Mouse (Mus musculus) MEL (cell line): Measurements from ENCODE around the gene Gm34653. TPM values are rescaled to one million over a fixed set of nuclear protein-coding genes. Genes with fewer than 3 reads are reported as not detected.

Source experiments
- DNase-seq: peaks from one replicate; pipeline ENCODE4 v3.0.0; 2011; ENCODE audit warnings: low read depth, low spot score
- H3K27ac ChIP-seq: 2 replicates; pipeline ENCODE4 v1.5.1; 2012; ENCODE audit warnings: low read depth, mild to moderate bottlenecking, control low read depth, low read length, moderate library complexity; ENCODE audit not compliant: control insufficient read depth
- H3K27me3 ChIP-seq, 2 experiments: fragments of 150-350 bp in 1 of 2; sonication (generic) in 1 of 2; 2 replicates each; pipeline ENCODE4 v1.6.1; 2012; ENCODE audit warnings: low read length in 2 of 2, mild to moderate bottlenecking in 2 of 2, improper control_type of control experiment in 1 of 2, moderate library complexity in 1 of 2; ENCODE audit not compliant: insufficient read depth in 2 of 2, control insufficient read depth in 1 of 2
- H3K36me3 ChIP-seq, 2 experiments: 2 replicates each; pipeline ENCODE4 v1.6.1; 2012 to 2014; ENCODE audit warnings: low read length in 2 of 2, improper control_type of control experiment in 1 of 2, inconsistent platforms in 1 of 2, mild to moderate bottlenecking in 1 of 2; ENCODE audit not compliant: insufficient read depth in 2 of 2, control insufficient read depth in 1 of 2
- H3K4me1 ChIP-seq, 2 experiments: fragments of 150-350 bp in 1 of 2; sonication (generic) in 1 of 2; 2 replicates each; pipeline ENCODE4 v1.6.1; 2012; ENCODE audit warnings: low read length in 2 of 2, improper control_type of control experiment in 1 of 2, mild to moderate bottlenecking in 1 of 2; ENCODE audit not compliant: insufficient read depth in 2 of 2, control insufficient read depth in 1 of 2
- H3K4me3 ChIP-seq, 2 experiments: fragments of 150-350 bp in 1 of 2; sonication (generic) in 1 of 2; 2 replicates each; pipeline ENCODE4 v1.5.1; 2012; ENCODE audit warnings: low read depth in 2 of 2, low read length in 2 of 2, mild to moderate bottlenecking in 2 of 2, moderate library complexity in 2 of 2, control low read depth in 1 of 2, improper control_type of control experiment in 1 of 2; ENCODE audit not compliant: control insufficient read depth in 1 of 2, insufficient read depth in 1 of 2
- H3K79me2 ChIP-seq: 2 replicates; pipeline ENCODE4 v1.6.1; 2012; ENCODE audit warnings: mild to moderate bottlenecking, low read length, moderate library complexity; ENCODE audit not compliant: control insufficient read depth, poor library complexity, insufficient read depth
- H3K9ac ChIP-seq: 2 replicates; pipeline ENCODE4 v1.6.1; 2012; ENCODE audit warnings: low read depth, mild to moderate bottlenecking, control low read depth, low read length, moderate library complexity; ENCODE audit not compliant: control insufficient read depth, poor library complexity, severe bottlenecking
- H3K9me3 ChIP-seq: fragments of 150-350 bp; sonication (generic); replicated peaks from 2 replicates; pipeline ENCODE4 v1.6.1; 2012; ENCODE audit warnings: mild to moderate bottlenecking, low read length, improper control_type of control experiment, moderate library complexity; ENCODE audit not compliant: insufficient read depth
- BHLHE40 ChIP-seq: IDR thresholded peaks from 2 replicates; pipeline ENCODE4 v1.6.1; 2012; ENCODE audit warnings: low read depth, mild to moderate bottlenecking, inconsistent platforms, low read length, improper control_type of control experiment, borderline replicate concordance
- CHD1 ChIP-seq: IDR thresholded peaks from 2 replicates; pipeline ENCODE4 v1.6.1; 2012; ENCODE audit warnings: low read depth, mild to moderate bottlenecking, inconsistent platforms, low read length, improper control_type of control experiment
- CHD2 ChIP-seq: IDR thresholded peaks from 2 replicates; pipeline ENCODE4 v1.6.1; 2011; ENCODE audit warnings: low read length, improper control_type of control experiment
- E2F4 ChIP-seq: IDR thresholded peaks from 2 replicates; pipeline ENCODE4 v1.6.1; 2011; ENCODE audit warnings: low read depth, low read length, improper control_type of control experiment, borderline replicate concordance
- ELF1 ChIP-seq: IDR thresholded peaks from 2 replicates; pipeline ENCODE4 v1.6.1; 2014; ENCODE audit warnings: low read depth, mild to moderate bottlenecking, inconsistent platforms, low read length, improper control_type of control experiment, moderate library complexity
- EP300 ChIP-seq, 2 experiments: IDR thresholded peaks; 2 replicates each; pipeline ENCODE4 v1.6.1; 2011; ENCODE audit warnings: improper control_type of control experiment in 2 of 2, low read length in 2 of 2, low read depth in 1 of 2, mild to moderate bottlenecking in 1 of 2
- GABPA ChIP-seq: IDR thresholded peaks from 2 replicates; pipeline ENCODE4 v1.6.1; 2012; ENCODE audit warnings: low read depth, mild to moderate bottlenecking, inconsistent platforms, low read length, improper control_type of control experiment, moderate library complexity
- GATA1 ChIP-seq: IDR thresholded peaks from 2 replicates; pipeline ENCODE4 v1.6.1; 2011; ENCODE audit warnings: low read depth, low read length, improper control_type of control experiment
- JUND ChIP-seq: IDR thresholded peaks from 2 replicates; pipeline ENCODE4 v1.6.1; 2011; ENCODE audit warnings: low read depth, mild to moderate bottlenecking, improper control_type of control experiment, low read length
- KAT2A ChIP-seq: conservative IDR thresholded peaks from 2 replicates; pipeline ENCODE4 v1.6.1; 2012; ENCODE audit warnings: low read depth, low read length, improper control_type of control experiment, inconsistent platforms
- MAFK ChIP-seq: IDR thresholded peaks from 2 replicates; pipeline ENCODE4 v1.6.1; 2011; ENCODE audit warnings: low read depth, mild to moderate bottlenecking, low read length, improper control_type of control experiment, borderline replicate concordance
- MAX ChIP-seq: IDR thresholded peaks from 2 replicates; pipeline ENCODE4 v1.6.1; 2011; ENCODE audit warnings: low read length, improper control_type of control experiment
- MAZ ChIP-seq: IDR thresholded peaks from 2 replicates; pipeline ENCODE4 v1.6.1; 2012; ENCODE audit warnings: low read depth, mild to moderate bottlenecking, inconsistent platforms, low read length, improper control_type of control experiment
- MEF2A ChIP-seq: IDR thresholded peaks from 2 replicates; pipeline ENCODE4 v1.6.1; 2014; ENCODE audit warnings: low read depth, mild to moderate bottlenecking, inconsistent platforms, low read length, improper control_type of control experiment; ENCODE audit not compliant: poor library complexity, insufficient replicate concordance, severe bottlenecking; ENCODE audit errors: extremely low read depth
- MXI1 ChIP-seq: IDR thresholded peaks from 2 replicates; pipeline ENCODE4 v1.6.1; 2011; ENCODE audit warnings: mild to moderate bottlenecking, low read depth, low read length, improper control_type of control experiment
- MYB ChIP-seq: IDR thresholded peaks from 2 replicates; pipeline ENCODE4 v1.6.1; 2011; ENCODE audit warnings: mild to moderate bottlenecking, low read depth, low read length, improper control_type of control experiment
- MYC ChIP-seq: IDR thresholded peaks from 2 replicates; pipeline ENCODE4 v1.6.1; 2011; ENCODE audit warnings: low read depth, mild to moderate bottlenecking, low read length, improper control_type of control experiment, moderate library complexity
- NELFE ChIP-seq: IDR thresholded peaks from 2 replicates; pipeline ENCODE4 v1.6.1; 2011; ENCODE audit warnings: low read depth, low read length, improper control_type of control experiment
- NRF1 ChIP-seq: IDR thresholded peaks from 2 replicates; pipeline ENCODE4 v1.6.1; 2014; ENCODE audit warnings: low read depth, mild to moderate bottlenecking, inconsistent platforms, low read length, improper control_type of control experiment, moderate library complexity; ENCODE audit not compliant: poor library complexity, insufficient read depth, severe bottlenecking
- POLR2A ChIP-seq, 2 experiments: IDR thresholded peaks; 2 replicates each; pipeline ENCODE4 v1.6.1; 2011 to 2012; ENCODE audit warnings: low read length in 2 of 2, mild to moderate bottlenecking in 2 of 2, control low read depth in 1 of 2, improper control_type of control experiment in 1 of 2, low read depth in 1 of 2, moderate library complexity in 1 of 2; ENCODE audit not compliant: control insufficient read depth in 1 of 2, insufficient read depth in 1 of 2, poor library complexity in 1 of 2
- POLR2AphosphoS2 ChIP-seq: IDR thresholded peaks from 2 replicates; pipeline ENCODE4 v1.6.1; 2011; ENCODE audit warnings: low read length, improper control_type of control experiment
- POLR2AphosphoS5 ChIP-seq: IDR thresholded peaks from 2 replicates; pipeline ENCODE4 v1.6.1; 2012; ENCODE audit warnings: low read depth, borderline replicate concordance, mild to moderate bottlenecking, inconsistent platforms, low read length, moderate library complexity, mixed read lengths
- RAD21 ChIP-seq: IDR thresholded peaks from 2 replicates; pipeline ENCODE4 v1.6.1; 2011; ENCODE audit warnings: mild to moderate bottlenecking, low read depth, low read length, improper control_type of control experiment
- RCOR1 ChIP-seq: IDR thresholded peaks from 2 replicates; pipeline ENCODE4 v1.6.1; 2012; ENCODE audit warnings: low read depth, mild to moderate bottlenecking, inconsistent platforms, low read length, improper control_type of control experiment
- SIN3A ChIP-seq: IDR thresholded peaks from 2 replicates; pipeline ENCODE4 v1.6.1; 2012; ENCODE audit warnings: low read length, improper control_type of control experiment, inconsistent platforms
- SMC3 ChIP-seq: IDR thresholded peaks from 2 replicates; pipeline ENCODE4 v1.6.1; 2011; ENCODE audit warnings: low read depth, low read length, improper control_type of control experiment
- TAL1 ChIP-seq: IDR thresholded peaks from 2 replicates; pipeline ENCODE4 v1.6.1; 2012; ENCODE audit warnings: mild to moderate bottlenecking, inconsistent platforms, low read length, moderate library complexity, mixed read lengths
- TBP ChIP-seq: IDR thresholded peaks from 2 replicates; pipeline ENCODE4 v1.8.0; 2011; ENCODE audit warnings: low read depth, low read length, improper control_type of control experiment
- TCF12 ChIP-seq: IDR thresholded peaks from 2 replicates; pipeline ENCODE4 v1.6.1; 2014; ENCODE audit warnings: low read depth, mild to moderate bottlenecking, inconsistent platforms, low read length, improper control_type of control experiment, moderate library complexity
- UBTF ChIP-seq: IDR thresholded peaks from 2 replicates; pipeline ENCODE4 v1.6.1; 2012; ENCODE audit warnings: low read depth, mild to moderate bottlenecking, inconsistent platforms, low read length, improper control_type of control experiment, moderate library complexity, borderline replicate concordance; ENCODE audit not compliant: insufficient read depth
- USF1 ChIP-seq: IDR thresholded peaks from 2 replicates; pipeline ENCODE4 v1.6.1; 2014; ENCODE audit warnings: low read depth, mild to moderate bottlenecking, inconsistent platforms, low read length, improper control_type of control experiment, moderate library complexity
- USF2 ChIP-seq, 2 experiments: IDR thresholded peaks; 2 replicates each; pipeline ENCODE4 v1.6.1; 2011 to 2012; ENCODE audit warnings: improper control_type of control experiment in 2 of 2, low read length in 2 of 2, borderline replicate concordance in 1 of 2, inconsistent platforms in 1 of 2, low read depth in 1 of 2, mild to moderate bottlenecking in 1 of 2; ENCODE audit not compliant: insufficient read depth in 1 of 2
- ZC3H11A ChIP-seq: IDR thresholded peaks from 2 replicates; pipeline ENCODE4 v1.6.1; 2012; ENCODE audit warnings: low read depth, mild to moderate bottlenecking, inconsistent platforms, low read length, improper control_type of control experiment
- ZKSCAN1 ChIP-seq: IDR thresholded peaks from 2 replicates; pipeline ENCODE4 v1.6.1; 2012; ENCODE audit warnings: low read depth, mild to moderate bottlenecking, inconsistent platforms, low read length, improper control_type of control experiment, moderate library complexity
- ZNF384 ChIP-seq: IDR thresholded peaks from 2 replicates; pipeline ENCODE4 v1.6.1; 2012; ENCODE audit warnings: low read depth, mild to moderate bottlenecking, inconsistent platforms, low read length, improper control_type of control experiment
- polyA plus RNA-seq, 2 experiments: library from polyadenylated mRNA; stranded (reverse) in 1 of 2; unstranded in 1 of 2; fragments of >175 nt in 1 of 2; fragments of >200 nt in 1 of 2; gene quantifications; 2 replicates each; pipeline versions ENCODE4 v1.2.1 to v1.2.4; 2012; ENCODE audit warnings: low replicate concordance in 2 of 2, low read depth in 1 of 2; ENCODE audit not compliant: insufficient read length in 2 of 2, insufficient read depth in 1 of 2, missing spikeins in 1 of 2
- total RNA-seq: library from RNA; depleted of rRNA; stranded (reverse); fragments of 300-350 nt; gene quantifications from 2 replicates; pipeline ENCODE4 v1.2.3, GENCODE M21; 2012

The Gm34653 gene
- total and polyA plus RNA-seq, 3 experiments = 0.08 to 0.10 TPM; not detected in 1

GRCm38 (mm10) chr2:34801516-34802482 is 31.0 kb upstream of the Gm34653 start:
- H3K4me1 ChIP-seq = peaks cover 10 to 35% of the 10 kb centered on the region in 2 experiments
- TF ChIP-seq KAT2A (peak; percentile 80), MEF2A (no peak), TBP (peak; percentile 87), POLR2AphosphoS5 (no peak), SIN3A (peak; percentile 78), POLR2AphosphoS2 (peak; percentile 74; the same call in 1 of the 2 replicates), BHLHE40 (no peak), RAD21 (no peak), MYB (no peak), EP300 (IDR thresholded peaks at IDR 0.05; ENCODE audit: low read depth in 1 of 2, low read length in 2 of 2) (no peak), MXI1 (peak; percentile 83), GATA1 (no peak), ZNF384 (peak; percentile 66; the same call in 1 of the 2 replicates), ZKSCAN1 (no peak), MAZ (no peak), GABPA (no peak), MAX (peak; percentile 51), NELFE (peak; percentile 89), NRF1 (peak; percentile 91), SMC3 (no peak), TAL1 (no peak), E2F4 (no peak), MAFK (no peak), UBTF (no peak), POLR2A (IDR thresholded peaks at IDR 0.05; ENCODE audit: control insufficient read depth in 1 of 2, insufficient read depth in 1 of 2, low read depth in 1 of 2, low read length in 2 of 2, poor library complexity in 1 of 2) (peak in 1 of 2 experiments; percentile 91; a peak in 2 of 4 replicates), USF1 (peak; percentile 48; the same call in 1 of the 2 replicates), USF2 (IDR thresholded peaks at IDR 0.05; ENCODE audit: borderline replicate concordance in 1 of 2, insufficient read depth in 1 of 2, low read depth in 1 of 2, low read length in 2 of 2) (no peak), ELF1 (peak; percentile 73), RCOR1 (no peak), TCF12 (no peak; the same call in 1 of the 2 replicates), JUND (no peak), CHD1 (no peak), ZC3H11A (no peak), MYC (peak; percentile 30), CHD2 (0 out of 2 replicates have a peak, but pooled peaks have one; percentile 9)

More at GRCm38 (mm10) chr2:34801516-34802482, 31.0 kb upstream of the Gm34653 start:
- Histone ChIP-seq H3K9me3 (no peaks in the 10 kb centered on the region), H3K27ac (peak overlapping the region; percentile 81), H3K27me3 (no peaks in the 10 kb centered on the region), H3K9ac (peak overlapping the region; percentile 87), H3K36me3 (peaks cover 0 to 47% of the 10 kb centered on the region in 2 experiments; a peak in 3 of 4 replicates), H3K4me3 (peak overlapping the region; percentile 83 to 98), H3K79me2 (peaks cover 40% of the 10 kb centered on the region)
- peak; percentile 100 for DNase-seq
